Mouse (Mus musculus): ENCODE measurements at regions not wholly inside any gene's neighbourhood (a gene's known extent, or its start where the extent isn't known, plus 50 kb on each side); places are given as distances from the start of the nearest gene placed in this dataset.

GRCm38 (mm10) chr5:49755531-49755930 is 230.8 kb upstream of the Kcnip4 start:
- no peak for TF ChIP-seq GATA2 (IDR thresholded peaks at IDR 0.05; ENCODE audit: borderline replicate concordance, low read depth, low read length)
- TF ChIP-seq POLR2AphosphoS5 (IDR thresholded peaks at IDR 0.05; ENCODE audit: insufficient replicate concordance, low read depth, low read length) = no peak
- TF ChIP-seq TAL1 (conservative IDR thresholded peaks at IDR 0.05; ENCODE audit: low read depth, low read length) = no peak
- TF ChIP-seq CTCF (IDR thresholded peaks at IDR 0.05; ENCODE audit: low read depth, low read length) = no peak
- TF ChIP-seq GATA1 (IDR thresholded peaks at IDR 0.05; ENCODE audit: borderline replicate concordance, low read length) = no peak
- DNase-seq (ENCODE audit: low spot score) = no peak
- no peak for ATAC-seq (ENCODE audit: extremely low read depth, insufficient number of reproducible peaks, low FRiP score, poor library complexity, severe bottlenecking)
- Histone ChIP-seq H3K4me3 (ENCODE audit: low read depth, low read length) (no peak overlapping the region), H3K27me3 (ENCODE audit: insufficient read depth, low read length) (no peaks in the 10 kb centered on the region), H3K4me1 (ENCODE audit: insufficient read depth, low read depth, low read length) (no peaks in the 10 kb centered on the region), H3K9me3 (replicated peaks) (no peaks in the 10 kb centered on the region), H3K36me3 (replicated peaks) (no peaks in the 10 kb centered on the region)

- H3K36me3 ChIP-seq (replicated peaks) = no peaks in the 10 kb centered on the region
- no peaks in the 10 kb centered on the region for H3K27me3 ChIP-seq (ENCODE audit: insufficient read depth, low read length)
- DNase-seq (ENCODE audit: low spot score) (no peak), ATAC-seq (ENCODE audit: extremely low read depth, insufficient number of reproducible peaks, low FRiP score, poor library complexity, severe bottlenecking) (no peak)
- no peaks in the 10 kb centered on the region for H3K4me1 ChIP-seq (ENCODE audit: insufficient read depth, low read depth, low read length)
- H3K4me3 ChIP-seq (ENCODE audit: low read depth, low read length) = no peak overlapping the region
- TF ChIP-seq CTCF (IDR thresholded peaks at IDR 0.05; ENCODE audit: low read depth, low read length) (no peak), POLR2AphosphoS5 (IDR thresholded peaks at IDR 0.05; ENCODE audit: insufficient replicate concordance, low read depth, low read length) (no peak), GATA1 (IDR thresholded peaks at IDR 0.05; ENCODE audit: borderline replicate concordance, low read length) (no peak), GATA2 (IDR thresholded peaks at IDR 0.05; ENCODE audit: borderline replicate concordance, low read depth, low read length) (no peak), TAL1 (conservative IDR thresholded peaks at IDR 0.05; ENCODE audit: low read depth, low read length) (no peak)
- no peaks in the 10 kb centered on the region for H3K9me3 ChIP-seq (replicated peaks)
Measured at GRCm38 (mm10) chr5:49712607-49713006, 187.9 kb upstream of the Kcnip4 start.

GRCm38 (mm10) chr5:49682156-49682555 is 157.4 kb upstream of the Kcnip4 start:
- TF ChIP-seq POLR2AphosphoS5 (IDR thresholded peaks at IDR 0.05; ENCODE audit: insufficient replicate concordance, low read depth, low read length) (no peak), GATA1 (IDR thresholded peaks at IDR 0.05; ENCODE audit: borderline replicate concordance, low read length) (no peak), GATA2 (IDR thresholded peaks at IDR 0.05; ENCODE audit: borderline replicate concordance, low read depth, low read length) (no peak), TAL1 (conservative IDR thresholded peaks at IDR 0.05; ENCODE audit: low read depth, low read length) (no peak), CTCF (IDR thresholded peaks at IDR 0.05; ENCODE audit: low read depth, low read length) (no peak)

GRCm38 (mm10) chr5:49681514-49681913 is 156.8 kb upstream of the Kcnip4 start:
- Histone ChIP-seq H3K27me3 (ENCODE audit: insufficient read depth, low read length) (no peaks in the 10 kb centered on the region), H3K4me1 (ENCODE audit: insufficient read depth, low read depth, low read length) (no peaks in the 10 kb centered on the region), H3K4me3 (ENCODE audit: low read depth, low read length) (no peak overlapping the region), H3K36me3 (replicated peaks) (no peaks in the 10 kb centered on the region), H3K9me3 (replicated peaks) (no peaks in the 10 kb centered on the region)
- DNase-seq (ENCODE audit: low spot score) = no peak
- no peak for ATAC-seq (ENCODE audit: extremely low read depth, insufficient number of reproducible peaks, low FRiP score, poor library complexity, severe bottlenecking)
- TF ChIP-seq GATA1 (IDR thresholded peaks at IDR 0.05; ENCODE audit: borderline replicate concordance, low read length) (no peak), GATA2 (IDR thresholded peaks at IDR 0.05; ENCODE audit: borderline replicate concordance, low read depth, low read length) (no peak), CTCF (IDR thresholded peaks at IDR 0.05; ENCODE audit: low read depth, low read length) (no peak), TAL1 (conservative IDR thresholded peaks at IDR 0.05; ENCODE audit: low read depth, low read length) (no peak)

More at GRCm38 (mm10) chr5:49682156-49682555, 157.4 kb upstream of the Kcnip4 start:
- Histone ChIP-seq H3K4me3 (ENCODE audit: low read depth, low read length) (no peak overlapping the region), H3K9me3 (replicated peaks) (no peaks in the 10 kb centered on the region), H3K27me3 (ENCODE audit: insufficient read depth, low read length) (no peaks in the 10 kb centered on the region), H3K4me1 (ENCODE audit: insufficient read depth, low read depth, low read length) (no peaks in the 10 kb centered on the region), H3K36me3 (replicated peaks) (no peaks in the 10 kb centered on the region)
- no peak for DNase-seq (ENCODE audit: low spot score)
- no peak for ATAC-seq (ENCODE audit: extremely low read depth, insufficient number of reproducible peaks, low FRiP score, poor library complexity, severe bottlenecking)

GRCm38 (mm10) chr5:49675885-49676284 is 151.2 kb upstream of the Kcnip4 start:
- Histone ChIP-seq H3K4me1 (ENCODE audit: insufficient read depth, low read depth, low read length) (no peaks in the 10 kb centered on the region), H3K9me3 (replicated peaks) (no peaks in the 10 kb centered on the region), H3K4me3 (ENCODE audit: low read depth, low read length) (no peak overlapping the region), H3K36me3 (replicated peaks) (no peaks in the 10 kb centered on the region), H3K27me3 (ENCODE audit: insufficient read depth, low read length) (no peaks in the 10 kb centered on the region)
- TF ChIP-seq POLR2AphosphoS5 (IDR thresholded peaks at IDR 0.05; ENCODE audit: insufficient replicate concordance, low read depth, low read length) = no peak
- no peak for TF ChIP-seq TAL1 (conservative IDR thresholded peaks at IDR 0.05; ENCODE audit: low read depth, low read length)
- TF ChIP-seq CTCF (IDR thresholded peaks at IDR 0.05; ENCODE audit: low read depth, low read length) = no peak
- TF ChIP-seq GATA2 (IDR thresholded peaks at IDR 0.05; ENCODE audit: borderline replicate concordance, low read depth, low read length) = no peak
- no peak for TF ChIP-seq GATA1 (IDR thresholded peaks at IDR 0.05; ENCODE audit: borderline replicate concordance, low read length)
- no peak for DNase-seq (ENCODE audit: low spot score)
- ATAC-seq (ENCODE audit: extremely low read depth, insufficient number of reproducible peaks, low FRiP score, poor library complexity, severe bottlenecking) = no peak

GRCm38 (mm10) chr5:49665196-49665595 is 140.5 kb upstream of the Kcnip4 start:
- TF ChIP-seq GATA1 (IDR thresholded peaks at IDR 0.05; ENCODE audit: borderline replicate concordance, low read length) = no peak
- TF ChIP-seq GATA2 (IDR thresholded peaks at IDR 0.05; ENCODE audit: borderline replicate concordance, low read depth, low read length) = no peak
- TF ChIP-seq TAL1 (conservative IDR thresholded peaks at IDR 0.05; ENCODE audit: low read depth, low read length) = no peak
- no peak for TF ChIP-seq CTCF (IDR thresholded peaks at IDR 0.05; ENCODE audit: low read depth, low read length)
- no peak for TF ChIP-seq POLR2AphosphoS5 (IDR thresholded peaks at IDR 0.05; ENCODE audit: insufficient replicate concordance, low read depth, low read length)
- Histone ChIP-seq H3K9me3 (replicated peaks) (no peaks in the 10 kb centered on the region), H3K4me1 (ENCODE audit: insufficient read depth, low read depth, low read length) (no peaks in the 10 kb centered on the region), H3K36me3 (replicated peaks) (no peaks in the 10 kb centered on the region), H3K27me3 (ENCODE audit: insufficient read depth, low read length) (no peaks in the 10 kb centered on the region), H3K4me3 (ENCODE audit: low read depth, low read length) (no peak overlapping the region)
- DNase-seq (ENCODE audit: low spot score) (no peak), ATAC-seq (ENCODE audit: extremely low read depth, insufficient number of reproducible peaks, low FRiP score, poor library complexity, severe bottlenecking) (no peak)
